Mouse (Mus musculus) gastrocnemius, postnatal 10 days (tissue): ENCODE data around the gene Dhx9. TPM values are rescaled to one million over a fixed set of nuclear protein-coding genes. Genes with fewer than 3 reads are reported as not detected.
"Not testable (repeated sequence)": the region's sequence is repeated elsewhere in the genome, so short reads cannot be mapped to it uniquely, and the experiment has no call there.

Experiments used
- DNase-seq: peaks from one replicate; pipeline ENCODE4 v3.0.0; 2021; ENCODE audit warnings: mixed read lengths
- total RNA-seq, 2 experiments: library from RNA; stranded (reverse); gene quantifications; 2 replicates each; pipeline ENCODE4 v1.2.3; 2021

The Dhx9 gene
- total RNA-seq, 2 experiments from 2014 or later = 55.1 to 63.6 TPM

- not testable (repeated sequence) for DNase-seq
Measured at GRCm38 (mm10) chr1:153486120-153486519, 1.3 kb downstream of the Dhx9 start.

GRCm38 (mm10) chr1:153485201-153485796 lies 2.2 kb downstream of the Dhx9 start:
- DNase-seq = no peak

- no peak for DNase-seq
Measured at GRCm38 (mm10) chr1:153481025-153481412, 6.4 kb downstream of the Dhx9 start.

GRCm38 (mm10) chr1:153480386-153481024 lies 7.0 kb downstream of the Dhx9 start:
- DNase-seq = peak; percentile 72

DNA sequence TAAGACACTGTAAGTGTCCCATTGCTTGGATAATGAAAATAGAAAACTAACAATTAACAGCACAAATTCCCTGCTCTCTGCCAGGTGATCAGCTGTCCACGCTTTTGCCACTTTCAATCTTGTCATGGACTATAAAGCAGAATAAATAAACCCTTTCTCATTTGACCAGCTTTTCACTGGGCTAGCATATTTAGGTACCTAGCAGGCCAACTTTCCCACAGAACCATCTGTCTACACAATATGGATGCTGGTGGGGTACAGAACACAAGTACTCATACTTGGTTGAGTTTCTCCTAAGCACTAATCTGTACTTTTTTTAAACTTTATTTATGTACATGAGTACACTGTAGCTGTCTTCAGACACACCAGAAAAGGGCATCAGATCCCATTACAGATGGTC lies 8.2 kb downstream of the Dhx9 start:
- DNase-seq = no peak

DNA sequence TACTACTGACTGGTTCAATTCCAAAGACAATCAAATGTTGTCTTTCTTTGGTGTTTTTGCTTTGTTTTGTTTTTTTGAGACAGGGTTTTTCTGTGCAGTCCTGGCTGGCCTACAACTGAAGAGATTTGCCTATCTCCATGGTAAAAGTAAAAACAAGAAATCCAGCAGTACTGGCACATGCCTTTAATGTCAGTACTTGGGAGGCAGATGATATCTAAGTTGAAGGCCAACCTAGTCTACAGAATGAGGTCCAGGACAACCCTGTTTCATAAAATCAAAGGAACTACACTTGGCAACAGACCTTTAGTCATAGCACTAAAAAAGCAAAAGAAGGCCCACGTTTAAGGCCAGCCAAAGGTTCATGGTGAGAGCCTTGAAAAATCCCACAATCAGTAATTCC lies 25.7 kb downstream of the Dhx9 start:
- DNase-seq = no peak

- no peak for DNase-seq
Measured at GRCm38 (mm10) chr1:153456137-153456536, 31.3 kb downstream of the Dhx9 start.

DNA sequence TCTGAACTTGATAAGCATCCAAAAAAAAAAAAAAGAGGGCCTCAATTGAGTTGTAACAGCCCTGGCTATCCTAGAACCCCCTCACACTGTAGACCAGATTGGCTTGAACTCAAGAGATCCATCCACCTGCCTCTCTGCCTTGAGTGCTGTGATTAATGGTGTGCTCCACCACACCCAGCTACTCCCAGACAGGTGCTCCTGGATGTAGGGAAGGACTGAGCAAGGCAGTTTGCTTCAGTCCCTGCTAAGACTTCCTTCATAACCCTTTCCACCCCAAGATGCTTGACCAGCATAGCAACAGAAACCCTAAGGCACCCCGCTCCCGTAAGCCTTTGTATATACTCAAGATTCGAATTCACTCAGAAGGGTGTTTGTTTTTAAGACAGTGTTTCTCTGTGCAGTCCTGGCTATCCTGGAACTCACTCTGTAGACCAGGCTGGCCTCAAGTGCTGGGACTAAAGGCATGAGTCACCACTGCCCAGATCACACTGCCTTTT lies 34.3 kb downstream of the Dhx9 start:
- DNase-seq = no peak

DNA sequence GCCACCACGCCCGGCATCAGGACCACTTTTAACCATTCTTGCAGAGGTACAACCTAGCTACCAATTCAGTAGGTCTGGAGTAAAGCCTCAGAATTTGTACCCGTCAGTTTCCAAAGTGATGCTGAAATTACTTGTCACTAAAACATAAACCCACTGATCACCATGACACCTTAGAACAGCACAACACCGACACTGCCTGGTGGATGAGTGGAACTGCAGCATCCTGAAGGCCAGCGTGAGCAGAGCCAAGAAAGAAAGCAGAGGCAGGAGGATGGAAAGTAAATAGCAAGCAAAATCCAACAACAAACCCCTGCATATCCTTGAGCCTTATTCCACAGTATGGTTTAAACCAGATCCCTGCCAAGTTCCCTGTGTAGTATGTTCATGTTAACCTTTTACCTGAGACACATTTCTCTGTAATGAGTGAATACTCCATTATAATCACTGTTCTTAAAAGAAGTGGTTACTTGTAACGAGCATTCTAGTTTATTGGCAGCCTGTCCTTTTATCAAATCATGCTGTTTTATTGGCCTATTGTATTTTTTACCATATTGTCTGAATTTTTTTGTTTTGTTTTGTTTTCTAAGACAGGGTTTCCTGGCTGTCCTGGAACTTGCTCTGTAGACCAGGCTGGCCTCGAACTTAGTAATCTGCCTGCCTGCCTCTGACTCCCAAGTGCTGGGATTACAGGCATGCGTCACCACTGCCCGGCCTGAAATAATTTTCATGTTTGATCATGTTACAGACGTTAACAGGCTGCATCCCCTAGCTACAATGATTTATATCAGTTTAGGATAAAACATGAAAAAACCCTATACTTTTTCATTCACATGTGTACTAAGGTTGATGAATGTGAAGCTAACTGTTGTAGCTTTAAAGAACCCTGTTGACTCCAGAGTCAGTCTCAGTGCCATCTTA lies 36.0 kb downstream of the Dhx9 start:
- DNase-seq = no peak

DNA sequence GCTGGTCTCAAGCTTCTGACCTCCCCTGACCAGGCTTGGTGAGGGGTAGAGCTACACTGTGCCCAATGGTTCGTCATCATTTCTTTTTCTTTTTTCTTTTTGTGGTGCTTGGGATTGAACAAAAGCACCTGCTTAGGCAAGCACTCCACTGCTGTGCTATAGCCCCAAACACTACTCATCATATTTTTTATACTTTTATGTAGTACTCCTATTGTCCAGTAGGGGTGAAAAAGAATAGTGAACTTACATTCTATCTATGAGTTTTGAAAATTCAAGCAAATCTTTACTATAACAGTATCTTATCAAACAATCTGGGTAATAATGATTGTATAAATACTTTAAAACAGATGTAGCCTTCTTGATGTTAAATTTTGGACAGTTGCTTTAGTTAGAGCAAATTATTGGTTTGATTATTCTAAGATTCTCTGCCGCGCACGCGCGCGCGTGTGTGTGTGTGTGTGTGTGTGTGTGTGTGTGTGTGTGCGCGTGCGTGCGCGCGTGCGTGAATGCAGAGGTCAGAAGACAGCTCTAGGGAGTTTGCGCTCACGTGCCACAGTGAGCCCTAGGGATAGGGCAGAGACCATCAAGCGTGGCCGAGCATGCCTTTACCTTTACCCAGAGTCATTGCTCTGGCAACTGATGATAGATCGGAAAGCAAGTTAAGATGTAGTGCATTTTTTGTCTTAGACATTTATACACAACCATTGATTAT lies 41.2 kb downstream of the Dhx9 start:
- no peak for DNase-seq

- DNase-seq = no peak
Measured at GRCm38 (mm10) chr1:153443632-153444031, 43.8 kb downstream of the Dhx9 start.

DNA sequence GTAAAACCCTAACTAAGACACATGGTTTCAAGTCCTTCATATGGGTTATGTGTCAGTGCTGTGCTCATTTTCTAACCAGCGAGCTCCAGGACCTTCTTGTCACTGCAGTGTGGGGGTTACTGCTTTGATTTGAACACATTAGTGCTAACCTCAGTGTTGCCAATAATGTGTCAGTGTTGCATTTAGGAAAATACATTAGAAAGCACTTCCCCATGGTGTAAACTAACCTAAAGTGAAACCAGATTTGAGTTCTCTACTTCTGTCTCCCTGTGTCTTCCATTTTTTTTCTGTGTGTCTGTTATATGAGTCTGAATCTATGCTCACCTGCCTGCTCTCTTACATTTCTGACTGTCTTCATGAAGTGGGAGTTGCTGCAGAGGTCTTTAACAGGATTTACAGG lies 44.4 kb downstream of the Dhx9 start:
- no peak for DNase-seq

DNA sequence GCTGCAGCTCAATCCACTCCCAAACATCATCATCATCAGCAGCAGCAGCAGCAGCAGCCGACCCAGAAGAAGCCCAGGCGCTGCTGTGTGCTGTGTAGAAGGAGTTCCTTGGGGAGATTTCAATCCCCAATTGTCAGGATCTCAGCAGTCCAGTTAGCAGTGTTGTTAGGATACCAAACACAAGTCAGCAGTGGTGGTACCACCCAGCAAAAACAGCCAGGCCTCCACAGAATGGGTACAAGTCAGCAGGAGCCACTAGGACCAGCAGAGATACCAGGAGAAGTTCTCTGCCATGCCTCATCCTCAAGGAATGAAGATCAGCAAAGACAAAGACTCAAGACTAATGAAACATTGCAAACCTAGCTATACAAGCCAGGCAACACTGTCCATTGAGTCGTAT lies 45.8 kb downstream of the Dhx9 start:
- DNase-seq = no peak

GRCm38 (mm10) chr1:153440752-153441151 lies 46.7 kb downstream of the Dhx9 start:
- DNase-seq = no peak

DNA sequence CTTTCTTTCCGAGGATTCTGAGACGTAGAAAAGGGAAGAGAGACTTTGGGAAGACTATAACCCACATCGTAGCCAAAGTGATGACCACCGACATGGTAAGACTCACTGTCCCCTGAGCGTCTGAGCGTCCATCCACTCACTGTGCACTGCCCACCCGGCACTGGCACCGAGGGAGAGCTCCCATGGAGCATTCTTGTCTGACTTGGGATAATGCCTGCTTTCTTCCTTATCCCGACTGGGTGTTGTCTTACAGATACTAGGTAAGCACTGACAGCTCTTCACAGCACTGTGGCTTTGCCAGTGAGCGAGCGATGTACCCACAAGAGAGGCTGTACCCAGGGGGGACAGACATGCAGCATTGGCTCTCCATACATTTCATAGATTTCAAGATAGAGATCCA lies 49.9 kb downstream of the Dhx9 start:
- no peak for DNase-seq

- no peak for DNase-seq
Measured at GRCm38 (mm10) chr1:153433851-153434589, 53.4 kb downstream of the Dhx9 start.

GRCm38 (mm10) chr1:153432329-153432728 lies 55.1 kb downstream of the Dhx9 start:
- DNase-seq = no peak

- no peak for DNase-seq
Measured at GRCm38 (mm10) chr1:153431701-153432100, 55.8 kb downstream of the Dhx9 start.

GRCm38 (mm10) chr1:153431158-153431557 lies 56.3 kb downstream of the Dhx9 start:
- DNase-seq = no peak

DNA sequence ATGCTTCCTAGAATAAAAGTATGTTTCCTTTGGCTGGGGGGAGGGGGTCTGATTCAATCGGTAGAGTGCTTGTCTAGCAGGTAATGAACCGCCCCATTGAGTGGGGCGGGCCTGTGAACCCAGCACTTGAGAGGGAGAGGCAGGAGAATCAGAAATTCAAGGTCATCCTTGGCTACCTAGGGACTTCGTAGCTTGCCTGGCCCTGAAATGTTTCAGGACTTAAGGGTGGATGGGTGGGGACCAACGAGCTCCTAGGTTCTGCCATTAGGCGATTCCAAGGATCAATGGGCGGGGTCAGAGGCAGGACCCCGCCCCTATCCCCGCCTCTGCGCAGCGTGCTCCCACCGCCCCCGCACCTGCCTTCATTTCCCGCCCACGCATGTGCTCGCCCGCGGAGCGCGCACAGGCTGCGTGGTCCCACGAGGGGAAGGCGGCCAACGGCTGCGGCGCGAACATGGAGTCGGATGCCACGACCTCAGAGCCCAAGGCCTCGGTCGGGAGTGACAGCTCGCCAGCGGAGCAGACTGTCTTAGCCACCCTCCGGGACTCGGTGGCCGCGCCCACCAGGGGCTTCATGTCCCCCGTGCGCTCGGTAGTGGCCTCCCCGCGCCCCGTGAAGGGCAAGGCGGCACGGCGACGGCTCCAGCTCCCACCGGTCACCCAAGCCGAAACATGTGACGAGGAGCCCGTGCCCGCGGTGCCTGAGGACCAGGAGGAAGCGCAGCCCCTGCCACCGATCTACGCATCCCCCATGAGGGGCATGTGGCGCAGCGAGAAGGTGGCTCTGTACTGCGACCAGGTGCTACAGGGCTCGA lies 62.5 kb downstream of the Dhx9 start, which contains the start of gene Shcbp1l:
TSS of gene Shcbp1l (plus strand) at position 393 of the 815 bp plus-strand sequence.
- DNase-seq = peak; percentile 49

GRCm38 (mm10) chr1:153424271-153424670 lies 63.2 kb downstream of the Dhx9 start:
- no peak for DNase-seq
